Mouse (Mus musculus): ENCODE data around the gene Amfr.

Amfr gene

DNA sequence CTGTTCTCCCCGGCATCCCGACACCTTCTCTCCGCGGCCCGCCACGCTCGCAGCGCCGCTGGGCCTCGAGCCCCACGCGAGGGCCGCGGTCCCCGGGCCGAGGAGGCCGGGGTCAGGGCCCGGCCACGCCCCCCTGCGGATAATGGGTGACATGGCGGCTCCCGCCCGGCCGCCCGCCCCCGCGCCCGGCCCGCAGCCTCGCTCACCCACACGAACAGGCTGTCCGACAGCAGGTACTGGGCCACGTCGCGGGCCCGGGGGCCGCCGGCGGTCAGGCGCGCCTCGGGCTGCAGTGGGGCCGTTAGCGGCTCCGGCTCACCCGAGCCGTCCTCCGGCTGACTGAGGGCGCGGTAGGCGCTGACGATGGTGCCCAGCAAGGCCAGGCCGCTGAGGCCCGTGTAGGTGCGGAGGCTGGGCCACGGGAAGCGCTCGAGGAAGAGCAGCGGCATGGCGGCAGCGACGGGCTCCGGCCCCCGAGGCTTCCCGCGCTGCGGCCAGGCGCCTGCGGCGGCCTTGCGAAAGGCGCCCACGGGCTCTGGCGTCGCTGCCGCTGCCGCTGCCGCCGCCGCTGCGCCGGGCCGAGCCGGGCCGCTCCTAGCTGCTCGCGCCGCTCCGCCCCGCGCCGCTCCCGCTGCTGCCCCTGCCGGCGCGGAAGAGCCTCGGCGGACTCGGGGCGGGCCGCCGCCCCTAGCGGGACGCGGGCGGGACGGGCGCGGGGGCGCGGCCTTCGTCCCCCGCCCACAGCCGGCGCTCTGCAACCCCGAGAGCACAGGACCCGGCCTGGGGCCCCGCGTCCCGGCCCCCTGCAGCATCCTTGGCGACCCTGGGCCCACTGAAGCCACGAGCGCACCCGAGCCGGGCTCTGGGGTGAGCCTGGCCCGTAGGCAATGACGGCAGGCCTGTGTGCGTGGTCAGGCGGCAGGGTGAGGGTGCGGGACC is at the start of gene Amfr:
Amfr (minus strand) TSS at position 830 of the 939 bp plus-strand sequence.
- in situ Hi-C loops (cut with MboI, MseI), result loop anchor here (25.0 kb wide), 1 partner anchor 825 kb away; the partner anchor contains the start of genes Ciapin1 and Coq9

DNA sequence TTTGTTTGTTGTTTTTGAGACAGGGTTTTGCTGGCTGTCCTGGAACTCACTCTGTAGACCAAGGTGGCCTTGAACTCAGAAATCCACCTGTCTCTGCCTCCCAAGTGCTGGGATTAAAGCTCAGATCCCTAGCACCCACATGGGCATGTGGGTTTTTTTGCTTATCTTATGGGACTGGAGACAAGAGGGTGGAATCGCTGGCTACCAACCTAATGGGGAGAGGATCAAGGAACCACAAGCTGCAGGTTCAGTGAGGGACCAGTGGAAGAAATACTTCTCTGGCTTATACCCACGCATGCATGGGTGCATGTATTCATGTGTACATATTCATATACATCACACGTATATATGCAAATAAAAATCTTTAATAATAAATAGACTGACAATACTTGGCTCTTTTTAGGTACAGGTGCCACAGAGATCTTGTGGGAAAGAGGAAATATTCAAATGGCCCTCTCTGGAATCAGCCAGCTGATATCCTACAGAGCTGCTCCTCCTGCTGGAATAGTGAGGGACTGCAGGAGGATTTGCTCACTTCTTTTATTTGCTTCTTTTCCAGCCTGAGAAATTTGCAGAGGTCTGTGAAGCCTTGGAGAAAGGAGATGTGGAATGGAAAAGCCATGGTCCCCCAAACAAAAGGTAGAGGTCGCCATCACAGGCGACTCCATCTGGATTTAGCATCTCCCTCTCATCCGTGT is 44.7 kb upstream of the Amfr start:
- in situ Hi-C loops (cut with MboI, MseI), result no loop called here

DNA sequence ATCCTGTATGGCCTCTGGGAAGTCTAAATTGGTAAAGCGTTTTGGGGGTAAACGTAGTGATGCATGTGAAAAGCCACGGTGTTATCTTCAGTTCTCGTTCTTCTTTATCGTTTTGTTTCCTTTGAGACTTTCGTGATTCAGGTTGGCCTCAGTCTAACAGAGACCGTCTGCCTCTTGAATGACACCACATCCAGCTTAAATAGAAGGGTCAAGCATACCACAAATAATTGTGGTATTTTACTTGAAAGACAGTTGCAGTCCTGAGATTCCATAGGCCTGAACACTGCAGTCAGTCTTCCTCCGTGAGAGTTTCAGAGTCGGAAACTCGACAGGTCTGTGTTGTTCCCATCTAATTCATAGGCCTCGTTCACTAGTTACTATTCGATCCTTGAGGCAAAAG is 40.1 kb upstream of the Amfr start:
- in situ Hi-C loops (cut with MboI, MseI), result no loop called here

DNA sequence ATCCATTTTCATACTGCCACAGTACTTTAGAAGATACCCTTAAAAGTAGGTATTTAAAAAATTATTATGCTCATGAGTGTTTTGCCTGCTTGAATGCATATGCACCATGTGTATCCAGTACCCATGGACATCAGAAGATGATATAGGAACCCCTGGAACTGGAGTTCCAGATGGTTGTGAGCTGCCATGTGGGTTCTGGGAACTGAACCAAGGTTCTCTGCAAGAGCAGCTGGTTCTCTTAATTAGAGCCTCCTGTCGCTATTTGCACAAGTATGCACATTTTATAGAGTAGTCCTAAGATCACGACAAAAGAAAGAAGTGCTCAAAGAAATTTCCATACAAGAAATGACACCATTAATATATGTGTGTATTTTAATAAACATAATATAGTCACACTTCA is 35.2 kb upstream of the Amfr start:
- in situ Hi-C loops (cut with MboI, MseI), result no loop called here

DNA sequence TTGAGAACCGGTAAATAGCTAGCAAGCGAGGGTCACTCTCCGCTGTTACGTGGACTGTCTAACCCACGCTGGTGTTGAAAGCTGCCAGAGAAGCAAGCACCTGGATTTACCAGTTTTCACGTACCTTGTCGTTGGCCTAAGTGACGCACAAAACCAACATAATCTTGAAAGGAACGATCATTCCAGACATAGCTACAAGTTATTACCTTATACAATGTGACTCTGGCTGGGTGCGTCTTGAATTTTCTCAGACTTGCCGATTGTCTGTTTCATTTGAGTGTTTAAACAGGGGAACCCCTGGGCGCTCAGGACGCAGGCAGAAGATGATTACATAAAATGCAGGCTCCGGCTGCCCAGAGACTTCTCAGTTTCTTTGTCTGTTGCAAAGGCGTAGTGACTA is 25.2 kb upstream of the Amfr start:
- in situ Hi-C loops (cut with MboI, MseI), result loop anchor here (5.0 kb wide), 1 partner anchor 59 kb away; the partner anchor contains the start of gene Bbs2

DNA sequence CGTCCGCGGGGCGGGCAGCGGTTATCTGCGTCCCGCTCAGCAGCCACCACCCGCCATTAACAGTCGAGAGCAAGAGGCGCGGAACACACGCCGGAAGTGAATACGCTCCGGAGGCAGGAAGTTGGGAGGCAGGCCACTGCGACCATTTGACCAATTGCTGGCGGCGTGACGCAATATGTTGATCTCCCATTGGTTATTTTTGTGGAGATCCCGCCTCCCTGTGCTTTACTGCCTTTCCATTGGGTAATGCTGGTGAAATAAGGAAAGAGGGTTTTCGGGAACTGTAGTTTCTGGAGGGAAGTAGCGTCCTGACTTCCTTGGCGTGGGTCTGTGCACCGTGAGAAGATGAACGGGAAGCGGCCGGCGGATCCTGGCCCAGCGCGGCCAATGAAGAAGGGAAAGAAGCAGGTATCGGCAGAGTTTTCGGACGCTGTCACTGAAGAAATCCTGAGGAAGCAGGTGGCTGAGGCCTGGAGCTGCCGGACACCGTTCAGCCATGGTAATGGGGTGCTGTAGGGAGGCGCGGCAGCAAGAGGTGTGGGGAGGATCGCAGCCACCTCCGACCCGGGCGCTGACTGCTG is 24.4 kb upstream of the Amfr start, which contains the start of the genes Nudt21 and Ogfod1:
Nudt21 (minus strand) TSS at position 88 of the 581 bp plus-strand sequence.
Ogfod1 (plus strand) TSS at position 255 of the 581 bp plus-strand sequence.
- in situ Hi-C loops (cut with MboI, MseI), result loop anchor here (5.0 kb wide), 1 partner anchor 60 kb away; the partner anchor contains the start of gene Bbs2

DNA sequence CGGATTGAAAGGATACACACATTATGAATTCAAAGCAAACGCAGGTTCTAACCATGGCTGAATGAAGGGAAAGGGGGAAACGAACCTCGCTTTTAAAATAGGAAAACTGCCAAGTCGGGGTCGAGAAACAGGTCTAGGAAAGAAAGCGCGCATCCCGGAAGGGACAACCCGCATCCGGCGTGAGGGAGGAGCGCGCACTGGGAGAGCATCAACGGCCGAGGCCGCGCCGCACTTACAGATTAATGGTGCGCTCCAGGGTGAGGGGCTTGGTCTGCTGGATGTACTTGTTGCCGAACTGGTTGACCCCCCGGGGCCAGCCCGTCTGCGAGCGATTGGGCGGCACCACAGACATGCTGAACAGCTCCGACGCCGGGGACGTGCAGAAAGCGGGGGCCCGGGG is 23.9 kb upstream of the Amfr start:
- in situ Hi-C loops (cut with MboI, MseI), result loop anchor here (5.0 kb wide), 1 partner anchor 61 kb away; the partner anchor contains the start of gene Bbs2

DNA sequence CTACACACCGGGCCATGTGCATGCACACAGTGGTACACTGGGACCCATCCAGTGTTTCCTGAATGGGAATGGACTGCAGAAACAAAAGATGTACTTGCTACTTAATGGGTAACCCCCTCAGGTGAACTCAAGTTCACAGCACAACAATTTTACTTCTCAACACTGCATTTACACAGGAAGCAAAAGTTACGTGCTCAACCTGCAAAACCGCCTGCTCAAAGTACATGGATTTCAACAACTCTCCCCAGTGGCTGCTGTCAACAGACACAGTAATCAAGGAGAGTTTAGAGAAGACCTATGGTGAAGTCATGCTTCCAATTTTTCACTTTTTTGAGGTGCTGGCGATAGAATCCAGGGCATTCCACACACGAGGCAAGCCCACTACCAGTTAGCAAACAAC is 22.6 kb upstream of the Amfr start:
- in situ Hi-C loops (cut with MboI, MseI), result loop anchor here (5.0 kb wide), 1 partner anchor 62 kb away; the partner anchor contains the start of gene Bbs2

DNA sequence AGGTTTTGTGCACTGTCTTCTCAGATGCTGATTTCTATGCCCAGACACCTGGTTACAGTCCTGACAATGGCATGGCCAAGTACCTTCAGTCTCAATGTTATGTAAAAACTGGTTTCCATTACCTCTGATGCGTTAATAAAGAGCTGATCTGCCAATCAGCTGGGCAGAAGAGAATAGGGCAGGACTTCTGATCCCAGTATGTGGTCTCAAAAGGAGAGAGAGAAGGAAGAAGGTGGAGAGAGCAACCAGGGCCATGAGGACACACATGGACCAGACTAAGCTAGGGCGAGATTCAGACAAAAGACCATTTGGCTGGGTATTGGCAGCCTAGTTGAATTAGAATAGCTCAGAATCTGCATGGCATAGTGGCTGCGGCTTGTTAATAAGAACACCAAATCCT is 21.0 kb upstream of the Amfr start:
- in situ Hi-C loops (cut with MboI, MseI), result no loop called here

DNA sequence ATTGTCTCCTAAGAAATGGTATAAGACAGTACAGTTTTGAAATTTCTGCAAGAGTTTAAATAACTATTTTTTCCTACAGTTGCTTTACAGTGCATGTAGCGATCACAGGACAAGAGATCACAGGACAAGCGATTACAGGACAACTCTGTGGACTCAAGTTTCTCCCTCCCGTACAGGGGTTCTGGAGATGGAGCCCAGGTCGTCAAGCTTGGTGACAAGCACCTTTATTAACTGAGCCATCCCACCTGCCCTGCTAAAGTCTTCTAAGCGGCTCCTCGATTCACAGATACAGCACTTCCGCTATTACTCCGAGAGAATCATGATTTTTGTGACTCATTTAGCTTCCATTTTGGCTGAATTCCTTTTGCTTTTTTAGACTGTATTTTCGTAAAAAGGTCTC is 17.1 kb upstream of the Amfr start:
- in situ Hi-C loops (cut with MboI, MseI), result no loop called here

DNA sequence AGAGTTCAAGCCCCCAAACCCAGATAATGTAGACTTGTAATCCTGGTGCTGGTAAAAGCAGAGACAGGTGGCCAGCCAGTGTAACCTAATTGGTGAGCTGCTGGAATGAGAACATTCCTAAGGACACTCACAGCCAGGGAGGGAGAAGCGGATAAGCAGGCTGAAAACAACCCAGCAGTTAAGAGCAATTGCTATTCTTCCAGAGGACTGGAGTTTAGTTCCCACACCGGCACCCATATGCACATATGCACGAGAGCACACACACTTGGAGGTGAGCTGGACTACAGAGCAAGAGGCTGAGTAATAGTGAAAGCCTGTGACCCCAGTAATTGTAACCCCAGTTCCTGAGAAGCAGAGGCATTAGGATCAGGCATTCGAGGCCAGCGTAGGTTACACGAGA is 11.3 kb upstream of the Amfr start:
- in situ Hi-C loops (cut with MboI, MseI), result loop anchor here (25.0 kb wide), 1 partner anchor 813 kb away; the partner anchor contains the start of genes Ciapin1 and Coq9

DNA sequence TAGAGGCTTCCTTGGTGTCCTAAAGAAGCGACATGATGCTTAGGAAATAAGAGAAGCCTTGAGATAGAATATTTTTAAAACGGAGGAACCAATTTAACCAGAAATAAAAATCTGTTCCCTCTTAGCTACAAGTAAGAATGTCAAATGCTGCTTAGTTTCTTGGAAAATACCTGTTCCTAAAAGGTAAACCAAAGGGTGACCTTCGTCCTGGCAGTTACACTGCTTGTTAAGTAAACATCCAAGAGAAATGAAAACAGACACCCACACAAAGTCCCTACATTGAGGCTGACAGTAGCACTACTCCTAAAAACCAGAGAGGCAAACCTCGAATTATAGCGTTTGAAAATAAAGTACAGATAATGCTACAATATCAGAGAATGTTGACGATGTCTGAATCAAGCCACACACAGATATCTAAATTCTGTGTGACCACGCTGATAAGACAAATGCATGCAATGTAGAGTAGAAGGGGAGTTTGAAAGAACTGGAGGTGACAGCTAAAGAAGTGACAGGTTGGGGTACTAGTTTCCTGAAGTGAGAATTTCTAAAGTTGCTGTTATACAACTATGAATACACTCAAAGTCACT is 477 bp upstream of the Amfr start:
- in situ Hi-C loops (cut with MboI, MseI), result loop anchor here (25.0 kb wide), 1 partner anchor 824 kb away; the partner anchor contains the start of genes Ciapin1 and Coq9

DNA sequence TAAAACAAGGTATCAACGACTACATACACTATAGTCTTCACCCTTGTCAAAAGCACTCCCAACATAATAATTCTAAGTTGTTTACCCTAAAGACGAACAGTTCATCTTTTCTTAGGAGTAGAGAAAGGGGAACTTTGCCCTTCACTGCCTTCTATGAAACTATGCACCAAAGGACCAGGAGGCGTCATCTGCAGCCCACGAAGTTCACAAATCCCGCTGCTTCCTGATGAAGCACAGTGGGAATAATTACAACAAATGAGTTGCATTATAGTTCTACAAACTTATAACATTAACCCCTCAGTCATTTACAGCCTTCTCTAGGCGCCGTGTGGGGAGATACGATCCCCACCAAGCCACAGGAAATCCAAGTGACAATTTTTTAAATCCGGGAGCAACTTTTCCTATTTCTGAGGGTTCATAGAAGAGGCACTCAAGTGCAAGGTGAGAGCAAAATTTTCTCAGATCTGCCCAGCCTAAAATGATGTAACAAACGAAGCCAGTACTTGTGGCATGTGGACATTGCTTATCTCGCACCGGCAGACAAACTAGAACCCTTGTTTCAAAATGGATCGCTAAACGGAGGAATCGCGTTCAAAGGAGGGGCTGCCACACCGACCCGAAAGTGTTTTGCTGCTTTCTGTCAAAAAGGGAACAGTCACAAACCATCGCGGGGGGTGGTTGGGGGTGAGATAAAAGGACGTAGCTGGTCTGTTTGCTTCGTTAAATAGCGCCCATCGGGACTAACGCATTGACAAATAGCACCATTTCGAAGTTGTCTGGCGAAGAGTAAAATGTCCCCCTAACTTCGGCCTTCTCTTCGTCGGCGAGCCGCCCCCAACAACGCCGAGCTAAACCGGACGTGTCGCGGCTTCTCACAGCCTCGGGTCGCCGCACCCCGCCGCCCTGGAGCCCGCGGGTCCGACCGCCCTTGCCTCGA is 1.3 kb downstream of the Amfr start:
- in situ Hi-C loops (cut with MboI, MseI), result loop anchor here (25.0 kb wide), 1 partner anchor 826 kb away; the partner anchor contains the start of genes Ciapin1 and Coq9

DNA sequence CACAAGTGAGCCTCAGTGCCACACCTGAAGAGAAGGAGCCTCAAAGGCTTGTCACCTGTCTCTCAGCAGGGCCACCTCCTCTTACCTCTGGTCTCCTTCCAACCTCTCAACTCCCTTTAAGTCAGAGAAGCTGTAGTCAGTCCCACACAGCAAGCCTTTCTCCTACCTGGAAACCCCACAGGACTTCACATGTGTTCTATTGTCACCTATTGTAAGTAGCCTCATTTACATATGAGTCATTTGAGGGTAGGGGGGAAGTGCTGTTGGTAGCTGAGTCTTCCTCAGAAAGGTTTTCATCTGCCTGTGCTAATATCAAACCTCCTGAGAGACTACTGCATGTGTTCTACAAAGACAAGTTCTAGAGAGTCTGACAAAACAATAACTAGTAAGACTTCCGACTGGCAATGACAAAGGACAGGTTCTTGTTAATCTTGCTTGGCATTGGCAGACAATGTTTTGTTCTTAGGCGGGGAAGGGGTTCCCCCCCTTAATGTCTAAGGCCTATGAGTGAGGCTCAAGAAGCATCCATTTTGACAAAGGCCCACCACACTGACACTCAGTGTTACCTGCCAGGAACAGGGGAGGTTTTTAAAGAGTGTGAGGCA is 2.4 kb downstream of the Amfr start:
- in situ Hi-C loops (cut with MboI, MseI), result loop anchor here (25.0 kb wide), 1 partner anchor 827 kb away; the partner anchor contains the start of genes Ciapin1 and Coq9

DNA sequence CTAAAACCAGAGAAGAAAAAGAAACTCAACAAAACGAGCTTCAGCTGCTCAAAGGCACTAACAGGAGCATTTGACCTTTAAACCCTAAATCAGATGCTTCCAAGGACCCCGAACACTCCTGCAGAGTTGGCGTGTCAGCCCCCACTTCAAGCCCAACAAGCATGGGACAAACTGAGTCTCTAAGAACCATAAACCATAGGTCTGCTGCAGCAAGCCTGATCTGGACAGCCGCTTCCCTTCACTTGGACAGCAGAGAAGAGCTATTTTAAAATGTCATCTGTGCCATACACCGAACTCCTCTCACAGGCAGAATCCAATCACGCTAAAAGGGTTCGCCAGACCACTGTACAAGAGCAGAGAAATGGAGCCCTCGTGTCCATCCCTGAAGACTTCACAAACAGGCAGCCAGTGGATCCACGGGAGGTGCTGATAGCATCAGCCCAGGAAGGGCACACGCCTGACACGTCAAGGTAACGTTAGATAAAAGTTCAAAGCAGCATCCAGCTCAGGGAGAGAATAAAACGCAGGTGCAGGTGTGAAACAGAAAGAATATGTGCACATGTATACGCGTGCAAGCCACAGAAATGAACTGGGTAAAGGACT is 3.3 kb downstream of the Amfr start:
- in situ Hi-C loops (cut with MboI, MseI), result loop anchor here (25.0 kb wide), 1 partner anchor 828 kb away; the partner anchor contains the start of genes Ciapin1 and Coq9

DNA sequence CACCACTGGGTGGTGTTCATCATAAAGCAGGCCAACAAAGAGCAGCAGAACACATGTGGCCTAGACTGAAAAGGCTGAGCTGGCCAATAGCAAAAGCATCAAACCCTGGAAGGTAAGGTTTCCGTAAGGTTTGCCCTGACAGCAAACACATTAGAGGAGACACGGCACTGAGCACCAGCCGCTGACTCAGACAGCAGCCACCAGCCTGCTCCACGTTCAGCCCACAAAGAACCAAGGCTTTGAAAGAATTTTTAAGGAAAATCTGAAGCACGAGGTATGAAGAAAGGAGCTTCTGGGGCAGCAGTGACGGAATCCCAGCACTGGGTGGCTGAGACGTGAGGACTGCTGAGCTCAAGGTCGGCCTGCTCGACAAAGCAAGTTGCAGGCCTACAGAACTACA is 8.5 kb downstream of the Amfr start:
- in situ Hi-C loops (cut with MboI, MseI), result loop anchor here (25.0 kb wide), 1 partner anchor 833 kb away; the partner anchor contains the start of genes Ciapin1 and Coq9

DNA sequence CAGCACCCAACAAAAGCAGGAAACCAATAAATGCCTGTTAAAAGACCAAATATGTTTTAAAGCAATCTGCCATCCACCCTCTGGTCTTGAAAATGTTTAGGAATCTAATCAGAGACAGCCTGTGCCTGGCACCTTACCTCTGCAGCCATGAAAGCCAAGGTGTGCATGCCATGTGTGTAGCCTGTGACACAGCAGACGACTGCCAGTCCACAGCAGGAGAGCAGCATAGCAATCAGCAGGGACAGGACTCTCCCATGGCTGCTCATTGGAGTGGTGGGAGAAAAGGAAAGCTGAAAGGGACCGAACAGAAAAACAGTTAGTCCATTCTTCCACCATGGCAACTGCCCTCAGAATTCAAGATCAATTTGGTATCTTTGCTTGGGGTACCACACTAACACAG is 13.7 kb downstream of the Amfr start:
- in situ Hi-C loops (cut with MboI, MseI), result no loop called here

DNA sequence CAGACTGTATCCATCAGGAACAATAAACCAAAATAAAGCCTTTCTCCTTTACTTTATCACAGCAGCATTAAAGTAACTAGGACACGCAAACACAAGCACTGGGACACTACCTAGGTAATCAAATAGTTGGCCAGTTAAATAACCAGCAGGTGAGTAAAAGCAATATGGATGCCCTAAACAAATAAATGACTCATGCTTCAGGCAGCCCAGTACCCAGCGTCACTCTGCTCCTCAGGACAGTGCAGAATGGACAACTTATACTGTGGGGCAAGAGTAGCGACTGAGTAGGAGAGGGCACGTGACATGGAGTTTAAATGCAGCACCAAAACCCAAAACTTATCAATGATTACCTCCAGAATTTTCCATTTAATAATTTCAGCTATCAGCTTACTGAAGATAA is 22.9 kb downstream of the Amfr start:
- in situ Hi-C loops (cut with MboI, MseI), result no loop called here

DNA sequence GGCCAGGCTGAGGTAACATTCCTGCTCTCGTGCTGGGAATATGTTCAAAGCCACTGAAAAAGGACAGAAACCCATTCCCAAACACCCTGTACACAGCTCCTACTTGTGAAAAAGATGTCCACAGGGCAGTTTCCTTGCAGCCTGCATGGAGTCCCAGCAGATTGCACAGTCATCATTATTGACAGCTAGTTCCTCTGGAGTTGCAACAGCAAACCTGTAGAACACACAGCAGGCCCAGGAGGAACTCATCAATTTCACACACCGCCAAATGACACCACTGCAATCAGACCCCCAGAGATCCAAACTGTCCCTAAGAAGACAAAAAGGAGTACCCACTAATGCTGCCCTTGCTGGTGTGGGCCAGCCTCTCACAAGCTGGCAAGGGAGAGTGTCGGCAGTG is 27.9 kb downstream of the Amfr start:
- in situ Hi-C loops (cut with MboI, MseI), result no loop called here
